Mouse (Mus musculus) forebrain, embryonic 16.5 days (tissue): Measurements from ENCODE around the gene Lrrc10. TPM values are rescaled to one million over a fixed set of nuclear protein-coding genes. Genes with fewer than 3 reads are reported as not detected.

Source experiments
- ATAC-seq: fragments of 200-750 bp; cut with Nextera tagmentation; 2 replicates; pipeline ENCODE4 v1.8.0; 2017; ENCODE audit warnings: mild to moderate bottlenecking, moderate library complexity
- H3K27ac ChIP-seq: fragments of 300-500 bp; sonication (generic); 2 replicates; pipeline ENCODE4 v1.5.1; 2014; ENCODE audit warnings: low read length, control low read depth
- H3K27me3 ChIP-seq: fragments of 300-500 bp; sonication (generic); replicated peaks from 2 replicates; pipeline ENCODE4 v1.6.1; 2014; ENCODE audit warnings: low read length; ENCODE audit not compliant: control insufficient read depth, insufficient read depth
- H3K36me3 ChIP-seq: fragments of 300-500 bp; sonication (generic); 2 replicates; pipeline ENCODE4 v1.6.1; 2014; ENCODE audit not compliant: control insufficient read depth, insufficient read depth
- H3K4me1 ChIP-seq: fragments of 300-500 bp; sonication (generic); replicated peaks from 2 replicates; pipeline ENCODE4 v1.6.1; 2014; ENCODE audit warnings: low read length; ENCODE audit not compliant: control insufficient read depth, insufficient read depth
- H3K4me2 ChIP-seq: fragments of 300-500 bp; sonication (generic); 2 replicates; pipeline ENCODE4 v1.6.1; 2014; ENCODE audit warnings: mild to moderate bottlenecking, low read length, control low read depth
- H3K4me3 ChIP-seq: fragments of 300-500 bp; sonication (generic); replicated peaks from 2 replicates; pipeline ENCODE4 v1.5.1; 2014; ENCODE audit warnings: mild to moderate bottlenecking, low read length, control low read depth
- H3K9ac ChIP-seq: fragments of 300-500 bp; sonication (generic); replicated peaks from 2 replicates; pipeline ENCODE4 v1.6.1; 2014; ENCODE audit warnings: low read depth, low read length, control low read depth
- H3K9me3 ChIP-seq: fragments of 300-500 bp; sonication (generic); 2 replicates; pipeline ENCODE4 v1.6.1; 2016; ENCODE audit warnings: low read length; ENCODE audit not compliant: control insufficient read depth
- WGBS: fragments of 180-500 bp; shearing (Covaris S2); extraction: QIAGEN DNeasy Blood & Tissue Kit; methylation state at CpG from one replicate; pipeline ENCODE4 v1.1.7; 2014; 5-methylcytosine and 5-hydroxymethylcytosine counted together
- polyA plus RNA-seq: library from polyadenylated mRNA; unstranded; fragments of >200 nt; fragmentation: Nextera tagmentation; extraction: Ambion mirVana; gene quantifications from 2 replicates; pipeline ENCODE4 v1.2.1, GENCODE M21; 2015

Gene Lrrc10
- polyA plus RNA-seq = not detected in 2 replicates

- peak; percentile 61 for ATAC-seq
- H3K4me2 ChIP-seq = peak within 1 kb of the TSS; percentile 41
- H3K4me1 ChIP-seq = peaks cover 2% of the 10 kb centered on the region; the same call in 1 of the 2 replicates
- peaks cover 5% of the 10 kb centered on the region; the same call in 1 of the 2 replicates for H3K36me3 ChIP-seq
- 47% methylated on average over 40 of the region's 40 CpGs for WGBS
- no peaks in the 10 kb centered on the region for H3K9me3 ChIP-seq
- no peak within 1 kb of the TSS for H3K27ac ChIP-seq
- H3K27me3 ChIP-seq = no peaks in the 10 kb centered on the region
- peak within 1 kb of the TSS; percentile 22 for H3K4me3 ChIP-seq
- H3K9ac ChIP-seq = peak within 1 kb of the TSS; percentile 26; the same call in 1 of the 2 replicates
Observed at GRCm38 (mm10) chr10:117045175-117046056, at the start of gene Lrrc10. Gene Lrrc10, plus strand, starts transcription at chr10:117045341.

DNA sequence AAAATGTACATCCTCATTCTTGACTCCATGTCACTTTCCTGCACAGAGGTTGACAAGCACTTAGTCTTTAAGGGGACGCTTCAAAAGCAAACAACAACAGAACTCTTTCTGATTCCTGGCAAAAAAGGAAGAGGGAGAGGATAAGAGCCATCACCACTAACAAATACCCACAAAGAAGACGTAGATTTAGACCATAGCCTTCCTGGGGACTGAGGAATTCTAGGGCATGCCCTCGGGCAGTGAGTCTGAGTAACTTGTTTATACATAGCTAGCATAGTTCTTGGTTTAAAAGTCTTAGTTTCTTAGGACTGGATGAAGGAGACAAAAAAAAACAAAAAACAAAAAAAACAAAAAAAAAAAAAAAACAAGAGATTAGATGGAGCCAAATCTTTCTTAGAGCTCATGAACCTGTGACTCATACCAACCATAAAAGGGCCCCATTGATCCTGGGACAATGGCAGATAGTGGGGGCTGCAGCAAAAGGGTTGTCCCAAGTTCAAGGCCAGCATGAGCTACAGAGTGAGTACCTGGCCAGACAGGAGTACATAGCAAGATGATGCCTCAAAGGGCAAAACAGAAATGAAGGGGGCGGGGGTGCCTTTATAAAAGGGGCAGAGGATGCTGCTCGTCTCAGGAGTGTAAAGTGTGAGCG is 49.4 kb upstream of the Lrrc10 start:
- no peak overlapping the region for H3K9ac ChIP-seq
- no peak overlapping the region for H3K4me2 ChIP-seq
- H3K36me3 ChIP-seq = no peaks in the 10 kb centered on the region
- H3K27ac ChIP-seq = no peak overlapping the region
- 76% methylated on average over 6 of the region's 6 CpGs for WGBS
- no peaks in the 10 kb centered on the region for H3K27me3 ChIP-seq
- H3K4me3 ChIP-seq = no peak overlapping the region
- no peaks in the 10 kb centered on the region for H3K9me3 ChIP-seq
- no peaks in the 10 kb centered on the region for H3K4me1 ChIP-seq
- no peak for ATAC-seq

- no peaks in the 10 kb centered on the region for H3K4me1 ChIP-seq
- H3K9me3 ChIP-seq = no peaks in the 10 kb centered on the region
- H3K27ac ChIP-seq = no peak overlapping the region
- ATAC-seq = no peak
- no peaks in the 10 kb centered on the region for H3K36me3 ChIP-seq
- H3K4me3 ChIP-seq = no peak overlapping the region
- H3K4me2 ChIP-seq = no peak overlapping the region
- H3K9ac ChIP-seq = no peak overlapping the region
- 84% methylated on average over 6 of the region's 6 CpGs for WGBS
- no peaks in the 10 kb centered on the region for H3K27me3 ChIP-seq
Observed at GRCm38 (mm10) chr10:116996236-116996600, 48.9 kb upstream of the Lrrc10 start.

DNA sequence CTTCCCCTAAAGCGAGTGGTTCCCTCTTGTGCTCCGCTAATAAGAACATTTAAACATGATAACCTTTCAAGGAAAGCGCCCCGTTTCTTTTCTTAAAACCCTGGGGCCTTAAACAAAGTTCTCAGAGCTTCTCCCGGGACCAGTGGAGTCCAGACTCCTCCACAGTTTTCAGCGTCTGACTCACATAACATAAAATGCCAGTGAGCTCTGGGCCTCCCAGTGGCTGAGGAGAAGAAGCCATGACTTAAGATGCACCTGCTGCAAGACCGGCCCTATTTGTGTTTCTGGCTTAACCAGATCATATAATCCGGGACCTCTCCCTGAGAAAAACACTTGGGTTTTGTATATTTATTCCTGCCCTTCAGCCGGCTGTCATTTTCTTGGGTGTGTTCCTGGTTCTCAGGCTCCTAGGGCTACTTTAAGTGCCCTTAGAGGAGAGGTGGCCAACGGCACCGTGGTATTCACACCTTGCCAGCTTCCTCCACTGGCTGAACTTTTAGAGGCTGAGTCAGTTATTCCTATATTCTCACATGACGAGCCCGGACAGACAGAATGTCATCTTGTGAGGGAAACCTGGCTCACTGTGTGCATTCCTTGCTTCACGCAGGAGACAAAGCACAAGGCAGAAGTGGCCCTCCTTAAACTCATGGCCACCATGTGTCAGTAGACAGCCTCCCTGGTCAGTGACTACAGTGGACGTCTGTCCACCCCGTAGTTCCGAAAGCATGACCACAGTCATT is 46.3 kb upstream of the Lrrc10 start:
- no peaks in the 10 kb centered on the region for H3K4me1 ChIP-seq
- no peaks in the 10 kb centered on the region for H3K9me3 ChIP-seq
- ATAC-seq = no peak
- no peak overlapping the region for H3K9ac ChIP-seq
- H3K36me3 ChIP-seq = no peaks in the 10 kb centered on the region
- WGBS = 87% methylated on average over 17 of the region's 17 CpGs
- no peak overlapping the region for H3K27ac ChIP-seq
- H3K27me3 ChIP-seq = no peaks in the 10 kb centered on the region
- H3K4me2 ChIP-seq = no peak overlapping the region
- no peak overlapping the region for H3K4me3 ChIP-seq

DNA sequence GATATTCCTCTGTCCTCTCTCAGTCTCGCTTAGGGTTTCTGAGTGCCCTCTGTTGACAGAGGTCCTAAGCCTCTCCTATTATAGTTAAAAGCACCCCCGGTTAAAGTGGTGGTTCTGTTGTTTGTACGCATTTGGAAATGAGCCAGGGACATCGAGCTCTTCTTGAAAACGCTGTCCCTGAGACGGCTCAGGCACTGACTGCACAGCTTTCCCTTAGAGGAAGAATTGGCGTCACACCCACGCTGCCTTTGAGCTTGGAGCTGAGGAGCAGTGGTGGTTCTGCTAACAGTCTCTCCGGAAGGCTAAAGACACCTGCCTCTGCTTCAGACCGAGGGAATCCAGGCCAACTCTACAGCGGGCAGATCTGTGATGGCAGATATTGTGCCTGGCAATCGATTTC is 44.2 kb upstream of the Lrrc10 start:
- Histone ChIP-seq H3K9ac (no peak overlapping the region), H3K27ac (no peak overlapping the region), H3K9me3 (no peaks in the 10 kb centered on the region), H3K4me1 (no peaks in the 10 kb centered on the region), H3K27me3 (no peaks in the 10 kb centered on the region), H3K4me3 (no peak overlapping the region), H3K36me3 (no peaks in the 10 kb centered on the region), H3K4me2 (no peak overlapping the region)
- ATAC-seq = 0 out of 2 replicates have a peak, but pooled peaks have one; percentile 33
- WGBS = 55% methylated on average over 12 of the region's 12 CpGs

DNA sequence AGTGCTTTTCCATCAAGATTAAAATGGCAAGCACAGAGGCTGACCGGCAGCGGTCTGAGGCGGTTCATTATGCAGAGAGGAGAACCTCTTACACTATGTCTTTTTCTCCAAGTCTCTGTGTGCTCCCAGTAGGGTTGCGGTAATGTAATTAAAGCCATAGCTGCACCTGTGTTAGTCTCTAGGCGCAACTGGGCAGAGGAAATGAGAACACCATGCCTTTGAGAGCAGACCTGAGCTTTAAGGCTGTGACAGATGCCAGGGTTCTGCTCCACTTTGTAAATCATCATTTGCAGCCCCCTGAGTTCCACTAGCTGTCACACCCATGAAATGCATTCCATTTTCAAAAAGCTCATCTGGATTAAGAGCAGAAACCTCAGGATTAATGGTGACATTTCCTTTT is 40.4 kb upstream of the Lrrc10 start:
- no peak overlapping the region for H3K27ac ChIP-seq
- H3K27me3 ChIP-seq = no peaks in the 10 kb centered on the region
- no peak overlapping the region for H3K9ac ChIP-seq
- WGBS = 85% methylated on average over 5 of the region's 5 CpGs
- H3K36me3 ChIP-seq = no peaks in the 10 kb centered on the region
- no peaks in the 10 kb centered on the region for H3K4me1 ChIP-seq
- H3K4me2 ChIP-seq = no peak overlapping the region
- no peaks in the 10 kb centered on the region for H3K9me3 ChIP-seq
- H3K4me3 ChIP-seq = no peak overlapping the region
- no peak for ATAC-seq

- Histone ChIP-seq H3K27ac (no peak overlapping the region), H3K9ac (no peak overlapping the region), H3K36me3 (no peaks in the 10 kb centered on the region), H3K27me3 (no peaks in the 10 kb centered on the region), H3K4me2 (no peak overlapping the region), H3K4me3 (no peak overlapping the region), H3K4me1 (no peaks in the 10 kb centered on the region), H3K9me3 (no peaks in the 10 kb centered on the region)
- WGBS = 82% methylated on average over 12 of the region's 12 CpGs
- no peak for ATAC-seq
Observed at GRCm38 (mm10) chr10:117005707-117006464, 39.3 kb upstream of the Lrrc10 start.

DNA sequence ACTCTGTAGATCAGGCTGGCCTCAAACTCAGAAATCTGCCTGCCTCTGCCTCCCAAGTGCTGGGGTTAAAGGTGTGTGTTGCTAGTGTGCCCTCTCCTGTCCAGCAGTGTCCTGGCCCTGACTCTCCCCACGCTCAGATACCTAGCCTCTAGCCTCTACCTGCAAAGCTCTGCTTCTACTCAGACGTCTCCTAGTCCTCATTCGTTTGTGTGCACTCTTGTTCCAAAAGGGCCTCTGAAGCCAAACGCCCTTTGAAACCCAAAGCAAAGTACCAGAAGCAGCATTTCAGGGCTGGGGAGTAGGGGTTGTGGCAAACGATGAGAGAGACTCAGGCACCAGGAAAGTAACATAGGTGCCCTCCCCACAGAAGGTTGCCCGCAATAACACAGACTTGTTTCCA is 35.5 kb upstream of the Lrrc10 start:
- no peak overlapping the region for H3K27ac ChIP-seq
- no peaks in the 10 kb centered on the region for H3K36me3 ChIP-seq
- no peaks in the 10 kb centered on the region for H3K27me3 ChIP-seq
- no peak overlapping the region for H3K4me3 ChIP-seq
- H3K4me2 ChIP-seq = no peak overlapping the region
- no peak for ATAC-seq
- peaks cover 3% of the 10 kb centered on the region; the same call in 1 of the 2 replicates for H3K4me1 ChIP-seq
- no peaks in the 10 kb centered on the region for H3K9me3 ChIP-seq
- 83% methylated on average over 6 of the region's 6 CpGs for WGBS
- no peak overlapping the region for H3K9ac ChIP-seq
